Mouse (Mus musculus): ENCODE data around the gene Add2. TPM values are rescaled to one million over a fixed set of nuclear protein-coding genes. Genes with fewer than 3 reads are reported as not detected.

Gene Add2
- polyA plus RNA-seq, 1 experiment from 2014 or later: 130 TPM

DNA sequence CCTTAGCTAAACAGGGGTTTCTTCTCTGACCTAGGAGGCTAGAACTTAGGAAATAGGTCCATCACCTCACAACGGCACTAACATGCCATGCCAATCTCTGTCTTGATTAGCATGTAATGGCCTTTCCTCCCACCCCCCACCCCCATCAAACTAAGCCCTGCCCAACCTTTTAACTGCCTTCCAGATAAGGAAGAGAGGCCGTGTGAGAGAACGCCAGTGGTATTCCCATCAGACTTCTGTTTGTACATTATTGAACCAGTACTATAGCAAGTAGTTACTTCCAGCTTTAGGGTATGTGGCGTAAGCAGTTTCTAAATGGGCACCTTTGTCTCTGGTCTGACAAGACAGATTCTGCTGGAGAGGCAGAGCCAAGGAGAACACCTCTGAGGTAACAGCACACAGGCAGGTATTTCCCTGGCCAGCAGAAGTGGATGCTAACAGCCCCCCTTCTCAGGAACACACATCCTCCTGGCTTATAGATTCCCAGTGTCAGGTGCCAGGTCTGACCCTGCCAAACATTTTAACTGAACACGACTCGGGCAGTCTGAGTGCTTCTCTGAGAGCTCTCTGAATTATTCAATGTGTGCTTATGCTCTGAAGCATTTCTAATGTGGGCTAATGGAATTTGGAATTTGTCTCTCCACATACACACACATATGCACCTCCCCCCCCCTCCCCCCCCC lies 22.2 kb downstream of the Add2 start:
- Histone ChIP-seq H3K9ac (replicated peaks) (no peak overlapping the region; the same call in 1 of the 2 replicates), H3K4me2 (no peak overlapping the region), H3K27ac (replicated peaks) (peak overlapping the region; percentile 87), H3K27me3 (replicated peaks) (no peaks in the 10 kb centered on the region), H3K4me1 (peaks cover 62% of the 10 kb centered on the region), H3K36me3 (no peaks in the 10 kb centered on the region), H3K4me3 (replicated peaks) (no peak overlapping the region), H3K9me3 (replicated peaks) (no peaks in the 10 kb centered on the region)
- ATAC-seq (ENCODE audit: low FRiP score): no peak
- WGBS: 31% methylated on average over 6 of the region's 6 CpGs

DNA sequence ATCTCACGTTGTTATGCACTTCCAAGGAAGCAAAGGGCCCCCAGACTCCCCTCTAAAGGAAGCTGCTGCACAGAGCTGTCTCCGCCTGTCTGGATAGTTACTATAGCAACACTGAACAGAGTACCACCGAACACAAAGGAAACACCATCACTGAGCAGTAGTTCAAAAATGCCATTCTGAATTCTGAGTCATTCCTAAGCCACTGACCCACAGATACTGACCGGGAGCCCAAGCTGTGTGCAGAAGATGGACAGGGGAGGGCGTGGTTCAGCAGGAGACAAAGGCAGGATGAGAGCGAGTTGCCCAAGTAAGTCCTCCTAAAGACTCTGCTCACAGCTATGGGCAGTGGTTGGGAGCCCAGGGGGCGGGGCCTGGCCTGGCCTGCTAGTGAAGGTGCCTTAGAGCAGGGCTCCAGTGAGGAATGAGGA lies 23.6 kb downstream of the Add2 start:
- no peaks in the 10 kb centered on the region for H3K27me3 ChIP-seq (replicated peaks)
- 11% methylated on average over 7 of the region's 7 CpGs for WGBS
- H3K36me3 ChIP-seq: no peaks in the 10 kb centered on the region
- no peaks in the 10 kb centered on the region for H3K9me3 ChIP-seq (replicated peaks)
- peak overlapping the region; percentile 38 for H3K9ac ChIP-seq (replicated peaks)
- peak overlapping the region; percentile 5; the same call in 1 of the 2 replicates for H3K4me3 ChIP-seq (replicated peaks)
- H3K4me1 ChIP-seq: peaks cover 65% of the 10 kb centered on the region
- peak; percentile 88 for ATAC-seq (ENCODE audit: low FRiP score)
- peak overlapping the region; percentile 87 for H3K27ac ChIP-seq (replicated peaks)
- H3K4me2 ChIP-seq: peak overlapping the region; percentile 46

DNA sequence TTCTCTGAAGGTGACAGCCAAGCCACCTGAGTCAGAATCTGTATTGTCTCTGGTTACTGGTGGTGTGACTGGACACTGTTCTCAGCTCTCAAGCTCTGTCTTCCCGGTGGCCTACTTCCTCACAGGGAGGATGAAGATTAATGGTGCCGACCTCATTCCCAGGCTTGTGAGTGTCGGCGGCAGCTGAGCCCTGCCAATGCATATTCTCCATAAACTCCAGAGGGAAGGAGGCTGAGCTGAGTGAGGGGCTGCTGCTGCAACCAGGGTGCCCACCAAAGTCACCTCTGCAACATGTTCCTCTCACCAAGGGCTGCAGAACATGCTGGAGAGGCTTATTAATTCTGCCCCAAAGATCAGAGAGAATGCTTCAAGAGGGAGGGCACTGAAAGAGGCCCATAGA lies 24.1 kb downstream of the Add2 start:
- peak overlapping the region; percentile 46 for H3K4me2 ChIP-seq
- H3K27ac ChIP-seq (replicated peaks): peak overlapping the region; percentile 87
- peaks cover 67% of the 10 kb centered on the region for H3K4me1 ChIP-seq
- peak overlapping the region; percentile 5; the same call in 1 of the 2 replicates for H3K4me3 ChIP-seq (replicated peaks)
- no peaks in the 10 kb centered on the region for H3K36me3 ChIP-seq
- 8% methylated on average over 4 of the region's 4 CpGs for WGBS
- peak overlapping the region; percentile 38 for H3K9ac ChIP-seq (replicated peaks)
- peak; percentile 51 for ATAC-seq (ENCODE audit: low FRiP score)
- no peaks in the 10 kb centered on the region for H3K9me3 ChIP-seq (replicated peaks)
- H3K27me3 ChIP-seq (replicated peaks): no peaks in the 10 kb centered on the region

DNA sequence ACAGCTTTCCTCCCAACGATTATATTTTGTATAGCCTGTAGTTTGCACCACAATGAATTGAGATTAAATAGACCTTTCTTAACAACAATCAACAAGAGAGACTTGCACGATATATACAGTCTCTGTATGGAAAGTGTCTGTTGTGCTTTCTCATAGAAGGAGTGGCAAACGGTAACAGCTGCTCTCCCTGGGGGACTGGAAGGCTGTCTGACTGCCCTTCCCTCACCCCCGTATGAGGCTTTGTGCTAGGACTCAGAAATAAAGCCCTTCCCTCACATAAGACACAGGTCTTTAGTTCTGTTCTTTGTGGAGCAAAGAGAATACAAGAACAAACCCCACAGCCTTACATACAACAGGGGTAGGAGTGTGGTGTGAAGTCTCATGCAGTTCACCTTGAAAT lies 24.6 kb downstream of the Add2 start:
- no peaks in the 10 kb centered on the region for H3K27me3 ChIP-seq (replicated peaks)

DNA sequence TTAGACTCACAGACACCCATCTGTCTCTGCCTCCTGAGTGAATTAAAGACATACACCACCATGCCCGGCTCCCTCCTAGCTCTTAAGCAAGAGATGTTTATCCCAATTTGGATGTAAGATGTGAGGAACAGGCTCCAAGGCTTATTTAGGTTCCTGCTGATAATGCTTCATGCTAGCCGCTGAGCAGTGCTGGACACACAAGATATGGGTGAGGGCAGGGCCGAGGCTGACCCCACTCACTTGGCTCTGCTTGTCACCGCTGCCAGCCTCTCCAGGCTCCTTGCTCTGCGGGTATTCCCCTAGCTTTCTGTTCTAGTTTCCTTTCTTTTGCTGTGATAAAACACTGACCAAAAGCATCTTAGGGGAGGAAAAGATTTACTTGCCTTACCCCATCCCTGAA lies 25.1 kb downstream of the Add2 start:
- Histone ChIP-seq H3K9me3 (replicated peaks) (no peaks in the 10 kb centered on the region), H3K4me2 (no peak overlapping the region), H3K27ac (replicated peaks) (peak overlapping the region; percentile 87), H3K4me1 (peaks cover 71% of the 10 kb centered on the region), H3K36me3 (no peaks in the 10 kb centered on the region), H3K27me3 (replicated peaks) (no peaks in the 10 kb centered on the region), H3K4me3 (replicated peaks) (no peak overlapping the region), H3K9ac (replicated peaks) (0 out of 2 replicates have a peak overlapping the region, but pooled peaks have one; percentile 14)
- 70% methylated on average over 5 of the region's 5 CpGs for WGBS
- no peak for ATAC-seq (ENCODE audit: low FRiP score)

More for the DNA sequence above, 24.6 kb downstream of the Add2 start:
- Histone ChIP-seq H3K9ac (replicated peaks) (0 out of 2 replicates have a peak overlapping the region, but pooled peaks have one; percentile 38), H3K27ac (replicated peaks) (peak overlapping the region; percentile 87), H3K4me3 (replicated peaks) (no peak overlapping the region), H3K9me3 (replicated peaks) (no peaks in the 10 kb centered on the region), H3K36me3 (no peaks in the 10 kb centered on the region), H3K4me1 (peaks cover 67% of the 10 kb centered on the region), H3K4me2 (peak overlapping the region; percentile 46)
- no peak for ATAC-seq (ENCODE audit: low FRiP score)
- WGBS: 14% methylated on average over 4 of the region's 4 CpGs

DNA sequence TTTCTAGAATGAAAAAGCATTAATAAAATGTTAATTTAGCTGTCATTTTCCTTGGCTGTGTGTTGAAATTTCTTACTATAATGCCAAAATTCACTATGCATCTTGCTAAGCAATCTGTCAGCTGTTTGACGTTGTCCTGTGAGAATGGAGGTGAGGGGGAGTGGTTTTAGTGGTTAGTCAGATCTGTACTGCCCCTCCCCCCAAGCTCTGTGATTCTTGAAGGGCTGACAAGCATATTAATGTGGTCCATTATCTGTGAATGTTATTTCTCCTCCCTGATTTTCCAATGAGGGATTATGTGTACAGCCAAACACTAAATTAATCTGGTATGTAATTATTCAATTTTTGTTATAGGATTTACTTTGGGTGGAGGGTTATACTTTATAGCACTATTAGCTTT lies 30.0 kb downstream of the Add2 start:
- Histone ChIP-seq H3K9ac (replicated peaks) (no peak overlapping the region), H3K4me3 (replicated peaks) (no peak overlapping the region), H3K27me3 (replicated peaks) (no peaks in the 10 kb centered on the region), H3K9me3 (replicated peaks) (no peaks in the 10 kb centered on the region), H3K4me1 (peaks cover 76% of the 10 kb centered on the region), H3K36me3 (no peaks in the 10 kb centered on the region), H3K4me2 (no peak overlapping the region), H3K27ac (replicated peaks) (peak overlapping the region; percentile 80)
- no peak for ATAC-seq (ENCODE audit: low FRiP score)
- 0% methylated on average over 1 of the region's 1 CpGs for WGBS

DNA sequence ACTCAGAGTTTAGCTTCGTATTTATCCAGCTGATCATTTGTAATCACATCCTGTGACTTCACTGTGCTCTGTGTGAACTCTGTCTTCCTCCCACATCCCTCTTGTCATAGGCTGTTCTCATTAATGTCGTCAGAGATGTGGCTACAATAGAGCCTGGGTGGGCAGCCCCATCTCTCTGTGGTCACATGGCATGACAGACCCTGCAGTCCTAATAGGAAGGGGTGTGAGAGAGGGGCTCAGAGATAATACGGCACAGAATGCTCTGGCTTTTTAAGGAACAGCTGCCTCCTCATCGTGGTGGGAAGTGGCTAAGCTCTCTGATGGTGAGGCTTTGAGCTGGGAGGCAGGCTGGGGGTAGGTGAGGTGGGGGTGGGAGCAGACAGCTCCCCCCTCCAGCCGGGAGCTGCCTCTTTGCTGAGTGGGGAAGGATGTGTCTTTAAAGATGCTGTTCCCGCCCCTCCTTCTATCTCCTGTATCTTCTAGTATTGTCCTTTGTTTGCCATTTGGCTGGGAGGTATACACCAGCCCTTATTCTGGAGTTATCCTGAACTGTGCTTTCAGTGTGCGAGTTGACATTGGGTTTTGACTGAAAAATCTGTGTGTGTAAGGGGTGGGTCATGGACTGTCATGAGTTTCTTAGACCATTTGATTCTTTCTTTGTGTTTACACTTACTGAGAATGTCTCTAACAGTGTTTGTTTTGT lies 30.8 kb downstream of the Add2 start:
- 24% methylated on average over 7 of the region's 7 CpGs for WGBS
- no peaks in the 10 kb centered on the region for H3K27me3 ChIP-seq (replicated peaks)
- peak overlapping the region; percentile 35; the same call in 1 of the 2 replicates for H3K4me2 ChIP-seq
- H3K27ac ChIP-seq (replicated peaks): peak overlapping the region; percentile 80
- no peak overlapping the region for H3K4me3 ChIP-seq (replicated peaks)
- no peaks in the 10 kb centered on the region for H3K36me3 ChIP-seq
- H3K4me1 ChIP-seq: peaks cover 76% of the 10 kb centered on the region
- peak; percentile 63 for ATAC-seq (ENCODE audit: low FRiP score)
- no peak overlapping the region for H3K9ac ChIP-seq (replicated peaks)
- H3K9me3 ChIP-seq (replicated peaks): no peaks in the 10 kb centered on the region

DNA sequence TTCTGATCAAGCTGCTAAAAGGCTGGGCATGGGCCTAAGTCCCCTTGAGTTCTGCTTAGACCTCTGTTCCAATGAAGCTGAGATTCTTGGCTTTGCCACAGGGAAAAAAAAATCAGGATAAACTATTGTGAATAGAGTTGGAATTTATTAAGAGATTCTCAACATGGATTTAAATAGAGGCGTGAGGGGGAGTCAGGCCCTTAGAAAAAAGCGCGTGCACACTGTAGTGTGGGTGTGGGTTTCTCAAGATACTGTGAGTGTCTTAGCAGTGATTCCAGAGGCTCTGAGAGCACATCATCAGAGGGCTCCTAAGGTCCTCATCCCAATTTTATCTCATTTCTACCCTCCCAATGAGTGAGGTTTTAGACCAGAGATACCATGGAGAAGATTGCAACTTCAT lies 31.7 kb downstream of the Add2 start:
- H3K27ac ChIP-seq (replicated peaks): 0 out of 2 replicates have a peak overlapping the region, but pooled peaks have one; percentile 84
- no peaks in the 10 kb centered on the region for H3K9me3 ChIP-seq (replicated peaks)
- H3K9ac ChIP-seq (replicated peaks): no peak overlapping the region
- 96% methylated on average over 3 of the region's 3 CpGs for WGBS
- H3K27me3 ChIP-seq (replicated peaks): no peaks in the 10 kb centered on the region
- H3K4me1 ChIP-seq: peaks cover 78% of the 10 kb centered on the region
- no peaks in the 10 kb centered on the region for H3K36me3 ChIP-seq
- no peak overlapping the region for H3K4me2 ChIP-seq
- ATAC-seq (ENCODE audit: low FRiP score): no peak
- H3K4me3 ChIP-seq (replicated peaks): no peak overlapping the region

DNA sequence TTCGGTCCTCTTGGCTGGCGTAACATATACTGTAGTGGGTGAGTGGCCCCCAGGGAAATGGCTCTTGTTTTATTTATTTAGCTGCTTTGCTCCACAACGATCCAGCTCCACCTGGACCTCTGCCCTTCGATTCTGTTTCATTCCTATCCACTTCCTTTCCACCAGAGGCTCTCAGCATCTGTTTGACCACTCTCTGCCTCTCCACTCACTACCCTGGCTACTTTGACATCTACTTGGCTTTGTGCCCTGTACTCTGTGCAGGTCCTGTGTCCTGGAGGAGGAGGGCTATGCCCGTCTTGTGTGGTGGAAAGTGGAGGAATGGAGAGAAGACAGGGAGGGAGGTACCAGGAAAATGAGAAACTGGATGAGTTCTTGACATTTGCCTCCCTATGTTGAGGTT lies 33.7 kb downstream of the Add2 start:
- Histone ChIP-seq H3K27me3 (replicated peaks) (no peaks in the 10 kb centered on the region), H3K4me1 (peaks cover 94% of the 10 kb centered on the region), H3K36me3 (no peaks in the 10 kb centered on the region), H3K9ac (replicated peaks) (no peak overlapping the region; the same call in 1 of the 2 replicates), H3K9me3 (replicated peaks) (no peaks in the 10 kb centered on the region), H3K27ac (replicated peaks) (peak overlapping the region; percentile 84), H3K4me2 (0 out of 2 replicates have a peak overlapping the region, but pooled peaks have one; percentile 4), H3K4me3 (replicated peaks) (no peak overlapping the region)
- no peak for ATAC-seq (ENCODE audit: low FRiP score)
- WGBS: 26% methylated on average over 5 of the region's 5 CpGs

DNA sequence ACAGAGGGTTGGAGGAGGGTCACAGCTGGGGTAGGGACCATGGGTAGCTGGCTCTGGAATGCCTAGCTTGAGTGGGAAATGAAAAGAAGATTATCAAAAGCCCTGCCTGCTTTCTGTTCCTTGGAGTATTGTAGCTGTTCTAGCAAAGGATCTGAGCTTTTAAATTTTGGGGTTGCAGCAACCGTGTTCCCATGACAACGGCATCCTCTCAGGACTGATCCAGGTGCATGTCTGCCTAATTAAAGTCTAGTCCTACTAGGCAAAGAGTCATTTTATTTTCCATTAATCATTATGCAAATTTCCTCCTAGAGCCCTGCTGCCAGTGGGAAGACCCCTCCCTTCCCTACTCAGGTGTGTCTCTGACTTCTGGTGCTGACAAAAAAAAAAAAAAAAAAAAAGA lies 34.2 kb downstream of the Add2 start:
- ATAC-seq (ENCODE audit: low FRiP score): no peak
- H3K4me3 ChIP-seq (replicated peaks): no peak overlapping the region
- H3K27ac ChIP-seq (replicated peaks): peak overlapping the region; percentile 84
- H3K4me1 ChIP-seq: peaks cover 94% of the 10 kb centered on the region
- WGBS: 42% methylated on average over 2 of the region's 2 CpGs
- 0 out of 2 replicates have a peak overlapping the region, but pooled peaks have one; percentile 4 for H3K4me2 ChIP-seq
- no peaks in the 10 kb centered on the region for H3K36me3 ChIP-seq
- no peaks in the 10 kb centered on the region for H3K9me3 ChIP-seq (replicated peaks)
- no peak overlapping the region; the same call in 1 of the 2 replicates for H3K9ac ChIP-seq (replicated peaks)
- no peaks in the 10 kb centered on the region for H3K27me3 ChIP-seq (replicated peaks)

DNA sequence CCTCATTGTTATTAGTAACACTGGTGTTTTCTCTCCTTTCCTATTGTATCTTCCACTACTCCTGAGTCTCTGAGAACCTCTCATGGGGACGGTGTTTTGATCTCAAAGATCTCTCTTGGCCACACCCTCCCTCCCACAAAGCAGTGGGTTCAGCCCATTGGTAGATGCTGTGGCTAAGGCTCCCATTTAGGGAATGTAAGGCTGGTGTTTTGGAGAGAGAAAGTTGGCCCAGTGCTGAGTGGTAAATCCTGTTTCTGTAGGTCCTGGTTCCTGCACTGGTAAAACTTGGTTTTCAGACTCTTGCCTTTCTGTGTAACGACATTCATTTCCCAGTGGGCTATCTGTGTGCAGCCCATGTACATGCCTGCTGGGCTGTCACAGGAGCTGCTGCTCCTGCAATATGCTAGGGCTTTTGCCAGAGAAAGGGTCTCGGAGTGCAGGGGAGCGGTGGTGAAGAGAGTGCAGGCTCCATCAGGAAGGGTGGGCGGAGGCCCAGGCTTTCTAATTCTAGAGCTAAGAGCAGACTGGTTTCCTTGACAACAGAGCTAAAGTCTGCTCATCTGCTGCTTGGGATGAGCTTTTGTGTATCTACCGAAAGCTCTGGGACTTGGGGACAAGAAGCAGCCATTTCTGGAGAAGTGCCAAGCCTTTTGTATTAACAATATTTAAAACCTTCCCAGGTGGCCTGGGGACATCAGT lies 36.0 kb downstream of the Add2 start:
- Histone ChIP-seq H3K36me3 (no peaks in the 10 kb centered on the region), H3K4me2 (peak overlapping the region; percentile 36), H3K9ac (replicated peaks) (no peak overlapping the region), H3K27me3 (replicated peaks) (no peaks in the 10 kb centered on the region), H3K9me3 (replicated peaks) (no peaks in the 10 kb centered on the region), H3K27ac (replicated peaks) (peak overlapping the region; percentile 84), H3K4me3 (replicated peaks) (no peak overlapping the region), H3K4me1 (peaks cover 89% of the 10 kb centered on the region)
- peak; percentile 70 for ATAC-seq (ENCODE audit: low FRiP score)
- WGBS: 10% methylated on average over 6 of the region's 6 CpGs
